Mouse (Mus musculus) layer of hippocampus, postnatal 36 days (tissue): ENCODE results near the gene Olfr1232. TPM values are rescaled to one million over a fixed set of nuclear protein-coding genes. Genes with fewer than 3 reads are reported as not detected.

Experiments
- DNase-seq, 2 experiments: peaks; one replicate each; pipeline ENCODE4 v3.0.0; 2022
- total RNA-seq, 2 experiments: library from RNA; stranded (reverse); gene quantifications; 2 replicates each; pipeline ENCODE4 v1.2.3; 2021

Olfr1232 gene
- total RNA-seq, result not detected

DNA sequence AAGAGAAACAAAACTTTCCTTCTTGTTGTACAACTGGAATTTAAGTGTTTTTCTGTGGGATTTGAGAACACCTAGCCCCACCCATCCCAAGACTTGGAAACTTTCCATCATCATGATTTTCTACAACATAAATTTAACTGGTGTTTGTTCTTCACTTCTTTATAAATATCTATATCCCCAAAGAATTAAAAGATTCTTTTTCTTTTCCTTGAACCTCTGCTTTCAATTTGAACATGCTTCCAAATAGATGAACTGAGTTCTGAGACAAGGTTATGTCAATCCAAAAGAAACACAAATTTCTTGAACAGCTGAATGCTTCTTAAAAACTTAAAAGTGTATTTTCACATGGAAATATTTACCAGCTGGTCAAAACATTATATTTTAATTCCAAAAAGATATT lies at the start of gene Olfr1232:
Olfr1232 (minus strand) TSS at position 101 of the 400 bp plus-strand sequence.
- DNase-seq, result no peak

DNA sequence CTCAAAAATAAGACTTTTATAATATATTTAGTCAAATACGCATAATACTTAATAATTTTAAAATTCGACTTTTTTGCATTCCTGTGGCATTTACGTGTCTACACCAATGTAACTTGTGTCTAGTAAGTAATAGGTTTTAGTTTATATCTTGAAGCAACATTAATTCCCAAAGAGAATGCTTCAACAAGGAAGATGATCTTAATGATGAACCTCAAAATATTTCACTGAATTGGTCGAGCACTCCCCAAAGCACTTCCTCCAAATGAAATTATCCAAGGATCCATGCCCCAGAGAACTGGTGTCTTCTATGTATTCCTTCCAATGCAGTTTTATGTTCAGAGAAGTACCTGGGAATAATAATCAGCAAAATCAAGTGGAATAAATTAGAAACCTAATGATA lies 35.3 kb upstream of the Olfr1232 start, which contains the start of gene Olfr1234:
Olfr1234 (minus strand) TSS at position 101 of the 400 bp plus-strand sequence.
- DNase-seq, result no peak

DNA sequence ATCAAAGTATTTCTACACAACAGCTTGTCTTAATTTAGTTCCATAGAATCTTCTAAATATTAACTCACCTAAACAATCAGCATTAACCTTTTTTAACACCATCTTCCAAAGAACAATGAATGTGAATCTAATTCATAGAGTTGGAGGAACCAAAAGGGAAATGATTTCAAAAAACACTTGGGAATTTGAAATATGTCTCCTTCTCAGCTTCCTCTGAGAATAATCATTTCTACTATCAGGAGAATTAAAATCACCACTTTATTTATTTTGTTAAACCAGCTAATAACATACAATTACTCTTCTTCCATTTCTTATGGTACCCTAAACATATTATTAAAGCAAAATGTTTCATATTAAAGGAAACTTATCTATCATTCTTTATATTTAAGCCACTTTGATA lies 12.8 kb upstream of the Olfr1232 start, which contains the start of gene Olfr1233:
Olfr1233 (minus strand) TSS at position 101 of the 400 bp plus-strand sequence.
- no peak for DNase-seq

DNA sequence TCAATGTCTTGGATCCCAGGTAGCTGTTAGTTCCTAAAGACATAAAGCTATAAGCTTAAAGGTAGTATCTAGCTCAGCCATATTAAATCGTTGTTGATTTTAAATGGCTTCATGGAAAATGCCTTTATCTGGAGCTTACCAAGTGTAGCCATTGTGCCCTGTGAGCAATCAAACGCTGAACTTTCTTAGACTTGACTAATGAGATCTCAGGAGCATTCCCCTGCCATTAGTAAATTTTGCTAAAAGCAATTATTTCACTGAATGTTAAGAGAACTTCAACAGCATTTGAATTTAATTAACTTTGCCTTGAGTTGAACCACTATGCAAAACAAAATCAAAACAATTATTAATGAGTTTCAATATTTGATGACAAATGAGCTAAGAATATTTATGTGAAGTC lies 22.5 kb downstream of the Olfr1232 start, which contains the start of gene Olfr1231:
Olfr1231 (minus strand) TSS at position 101 of the 400 bp plus-strand sequence.
- DNase-seq, result no peak

DNA sequence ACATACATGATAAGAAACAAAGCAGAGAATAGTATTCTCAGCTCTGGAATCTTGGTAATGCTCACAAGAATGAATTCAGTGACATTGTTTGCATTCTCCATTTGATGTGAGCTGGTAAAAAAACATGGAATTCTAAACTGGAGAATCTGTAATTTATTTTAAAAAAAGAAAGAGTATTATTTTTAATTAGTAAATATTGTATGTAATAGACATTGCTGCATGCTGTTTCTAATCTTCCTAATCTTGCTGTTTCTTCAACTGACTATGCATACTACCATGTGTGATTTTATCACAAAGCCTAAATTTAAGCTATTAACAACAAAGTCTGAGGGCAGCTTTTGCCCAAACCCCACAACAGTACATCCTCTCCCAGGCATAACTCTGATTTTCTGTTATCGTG lies 32.3 kb downstream of the Olfr1232 start, which contains the start of gene Olfr1230:
Olfr1230 (minus strand) TSS at position 101 of the 400 bp plus-strand sequence.
- no peak for DNase-seq

DNA sequence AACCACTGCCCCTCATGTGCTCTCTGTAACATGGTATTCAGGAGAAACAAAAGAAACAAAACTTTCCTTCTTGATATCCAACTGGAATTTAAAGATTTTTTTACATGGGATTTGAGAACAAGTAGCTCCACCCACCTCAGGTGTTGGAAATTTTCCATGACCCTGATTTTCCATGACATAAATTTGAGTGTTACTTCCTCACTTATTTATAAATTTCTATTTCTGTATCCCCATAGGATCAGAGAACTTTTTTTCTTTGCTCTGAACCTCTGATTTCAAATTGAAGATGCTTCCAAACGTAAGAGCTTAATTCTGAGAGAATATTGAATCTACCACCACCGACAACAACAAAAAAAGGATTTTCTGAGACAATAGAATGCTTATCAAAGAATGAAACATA lies 41.6 kb downstream of the Olfr1232 start, which contains the start of gene Olfr1229:
Olfr1229 (minus strand) TSS at position 101 of the 400 bp plus-strand sequence.
- DNase-seq, result no peak

Other genes starting within 250 kb of the Olfr1232 start
- not detected for gene Olfr1219, start 246.2 kb downstream of the Olfr1232 start, total RNA-seq
- gene Olfr1220, start 222.8 kb downstream of the Olfr1232 start, total RNA-seq, result not detected
- not detected for gene Olfr1221, start 212.4 kb downstream of the Olfr1232 start, total RNA-seq
- gene Olfr1222, start 196.6 kb downstream of the Olfr1232 start, total RNA-seq, result not detected
- gene Olfr1223, start 178.1 kb downstream of the Olfr1232 start, total RNA-seq, result not detected
- not detected for gene Olfr1224-ps1, start 165.6 kb downstream of the Olfr1232 start, total RNA-seq
- not detected for gene Olfr1225, start 155.0 kb downstream of the Olfr1232 start, total RNA-seq
- not detected for gene Olfr1226, start 129.6 kb downstream of the Olfr1232 start, total RNA-seq
- gene Olfr1228, start 75.6 kb downstream of the Olfr1232 start, total RNA-seq, result not detected
- not detected for gene Olfr1229, start 41.7 kb downstream of the Olfr1232 start, total RNA-seq
- not detected for gene Olfr1230, start 32.4 kb downstream of the Olfr1232 start, total RNA-seq
- gene Olfr1231, start 22.6 kb downstream of the Olfr1232 start, total RNA-seq, result not detected
- not detected for gene Olfr1233, start 12.7 kb upstream of the Olfr1232 start, total RNA-seq
- not detected for gene Olfr1234, start 35.2 kb upstream of the Olfr1232 start, total RNA-seq
- gene Olfr1238, start 80.0 kb upstream of the Olfr1232 start, total RNA-seq, result not detected
- not detected for gene Olfr1239, start 90.7 kb upstream of the Olfr1232 start, total RNA-seq
- not detected for gene Olfr1240, start 113.3 kb upstream of the Olfr1232 start, total RNA-seq
- not detected for gene Olfr1241, start 157.5 kb upstream of the Olfr1232 start, total RNA-seq
- not detected for gene Olfr1242, start 168.7 kb upstream of the Olfr1232 start, total RNA-seq
- not detected for gene Olfr1243, start 201.8 kb upstream of the Olfr1232 start, total RNA-seq
- not detected for gene Olfr1245, start 248.8 kb upstream of the Olfr1232 start, total RNA-seq